Mouse (Mus musculus) olfactory bulb, adult 2 months (tissue): ENCODE data around the gene Morn3.

Experiments used
- CTCF ChIP-seq: fragments of 200-500 bp; IDR thresholded peaks from 2 replicates; pipeline ENCODE4 v1.5.1; 2012; ENCODE audit warnings: low read depth, mild to moderate bottlenecking, low read length, moderate library complexity; ENCODE audit not compliant: insufficient read depth
- POLR2A ChIP-seq: fragments of 200-500 bp; IDR thresholded peaks from 2 replicates; pipeline ENCODE4 v1.6.1; 2012; ENCODE audit warnings: mild to moderate bottlenecking, low read depth, low read length, moderate library complexity; ENCODE audit not compliant: insufficient read depth

DNA sequence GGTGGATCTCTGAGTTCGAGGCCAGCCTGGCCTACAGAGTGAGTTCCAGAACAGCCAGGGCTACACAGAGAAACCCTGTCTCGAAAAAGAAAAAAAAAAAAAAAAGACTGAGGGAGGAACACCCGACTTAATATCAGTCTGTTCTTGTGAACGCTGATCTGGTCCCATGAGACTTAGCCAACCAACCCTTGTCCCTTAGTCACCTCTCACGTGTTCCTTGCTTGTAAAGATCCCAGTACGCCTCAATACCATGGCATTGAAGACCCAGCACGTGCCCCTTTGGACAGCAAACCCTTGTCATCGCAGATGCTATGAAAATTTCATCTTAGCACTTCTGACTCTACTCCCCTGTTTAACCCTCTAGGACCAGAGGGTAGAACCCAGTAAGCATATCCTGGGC is 49.5 kb upstream of the Morn3 start:
- no peak for TF ChIP-seq POLR2A
- TF ChIP-seq CTCF = no peak
